Mouse (Mus musculus): ENCODE results near the gene Avpi1. TPM values are rescaled to one million over a fixed set of nuclear protein-coding genes. Genes with fewer than 3 reads are reported as not detected.

Gene Avpi1
- polyA plus RNA-seq, 1 experiment from 2014 or later, result 21.2 TPM

- Histone ChIP-seq H3K9ac (ENCODE audit: low read depth, low read length) (no peak overlapping the region), H3K27ac (ENCODE audit: low read depth, low read length) (no peak overlapping the region), H3K27me3 (ENCODE audit: control insufficient read depth, insufficient read depth, low read length) (peaks cover 6% of the 10 kb centered on the region; the same call in 1 of the 2 replicates), H3K4me3 (ENCODE audit: low read length) (no peak overlapping the region), H3K9me3 (ENCODE audit: control insufficient read depth, low read length) (no peaks in the 10 kb centered on the region), H3K4me1 (ENCODE audit: control insufficient read depth, insufficient read depth, low read length) (peaks cover 3% of the 10 kb centered on the region; the same call in 1 of the 2 replicates), H3K4me2 (replicated peaks; ENCODE audit: low read depth, low read length) (no peak overlapping the region), H3K36me3 (ENCODE audit: control insufficient read depth, insufficient read depth, low read length) (no peaks in the 10 kb centered on the region)
- 13% methylated on average over 7 of the region's 7 CpGs for WGBS
- ATAC-seq (ENCODE audit: low FRiP score, low TSS enrichment), result no peak
These were observed 35.3 kb upstream of the Avpi1 start for GRCm38 (mm10) chr19:42164188-42164587.

- Histone ChIP-seq H3K27me3 (ENCODE audit: control insufficient read depth, insufficient read depth, low read length) (peaks cover 2% of the 10 kb centered on the region; the same call in 1 of the 2 replicates), H3K9me3 (ENCODE audit: control insufficient read depth, low read length) (no peaks in the 10 kb centered on the region), H3K4me1 (ENCODE audit: control insufficient read depth, insufficient read depth, low read length) (peaks cover 3% of the 10 kb centered on the region; the same call in 1 of the 2 replicates), H3K36me3 (ENCODE audit: control insufficient read depth, insufficient read depth, low read length) (no peaks in the 10 kb centered on the region), H3K27ac (ENCODE audit: low read depth, low read length) (no peak within 1 kb of the TSS), H3K4me2 (replicated peaks; ENCODE audit: low read depth, low read length) (no peak within 1 kb of the TSS), H3K4me3 (ENCODE audit: low read length) (no peak within 1 kb of the TSS), H3K9ac (ENCODE audit: low read depth, low read length) (no peak within 1 kb of the TSS)
- no peak for ATAC-seq (ENCODE audit: low FRiP score, low TSS enrichment)
- 23% methylated on average over 5 of the region's 5 CpGs for WGBS
These were observed 34.9 kb upstream of the Avpi1 start, which contains the start of gene Zfyve27 for GRCm38 (mm10) chr19:42163764-42164163. Gene Zfyve27, plus strand, starts transcription at chr19:42163951.

GRCm38 (mm10) chr19:42158246-42159017, 29.6 kb upstream of the Avpi1 start:
- WGBS, result 33% methylated on average over 13 of the region's 13 CpGs
- no peak overlapping the region for H3K27ac ChIP-seq (ENCODE audit: low read depth, low read length)

GRCm38 (mm10) chr19:42157493-42158237, 28.8 kb upstream of the Avpi1 start:
- Histone ChIP-seq H3K9me3 (ENCODE audit: control insufficient read depth, low read length) (no peaks in the 10 kb centered on the region), H3K9ac (ENCODE audit: low read depth, low read length) (no peak overlapping the region), H3K4me2 (replicated peaks; ENCODE audit: low read depth, low read length) (no peak overlapping the region), H3K4me3 (ENCODE audit: low read length) (no peak overlapping the region), H3K4me1 (ENCODE audit: control insufficient read depth, insufficient read depth, low read length) (0 out of 2 replicates have a peak, but pooled peaks cover 4% of the 10 kb centered on the region), H3K27me3 (ENCODE audit: control insufficient read depth, insufficient read depth, low read length) (no peaks in the 10 kb centered on the region), H3K36me3 (ENCODE audit: control insufficient read depth, insufficient read depth, low read length) (no peaks in the 10 kb centered on the region), H3K27ac (ENCODE audit: low read depth, low read length) (no peak overlapping the region)
- 62% methylated on average over 11 of the region's 12 CpGs for WGBS
- no peak for ATAC-seq (ENCODE audit: low FRiP score, low TSS enrichment)

More at GRCm38 (mm10) chr19:42158246-42159017, 29.6 kb upstream of the Avpi1 start:
- H3K4me2 ChIP-seq (replicated peaks; ENCODE audit: low read depth, low read length), result 0 out of 2 replicates have a peak overlapping the region, but pooled peaks have one; percentile 15
- H3K27me3 ChIP-seq (ENCODE audit: control insufficient read depth, insufficient read depth, low read length), result no peaks in the 10 kb centered on the region
- ATAC-seq (ENCODE audit: low FRiP score, low TSS enrichment), result 0 out of 2 replicates have a peak, but pooled peaks have one; percentile 32
- 0 out of 2 replicates have a peak, but pooled peaks cover 4% of the 10 kb centered on the region for H3K4me1 ChIP-seq (ENCODE audit: control insufficient read depth, insufficient read depth, low read length)
- no peak overlapping the region for H3K4me3 ChIP-seq (ENCODE audit: low read length)
- H3K36me3 ChIP-seq (ENCODE audit: control insufficient read depth, insufficient read depth, low read length), result no peaks in the 10 kb centered on the region
- H3K9me3 ChIP-seq (ENCODE audit: control insufficient read depth, low read length), result no peaks in the 10 kb centered on the region
- H3K9ac ChIP-seq (ENCODE audit: low read depth, low read length), result 0 out of 2 replicates have a peak overlapping the region, but pooled peaks have one; percentile 7

- Histone ChIP-seq H3K27me3 (ENCODE audit: control insufficient read depth, insufficient read depth, low read length) (no peaks in the 10 kb centered on the region; the same call in 1 of the 2 replicates), H3K36me3 (ENCODE audit: control insufficient read depth, insufficient read depth, low read length) (peaks cover 7% of the 10 kb centered on the region; the same call in 1 of the 2 replicates), H3K4me3 (ENCODE audit: low read length) (no peak overlapping the region), H3K9ac (ENCODE audit: low read depth, low read length) (no peak overlapping the region), H3K9me3 (ENCODE audit: control insufficient read depth, low read length) (no peaks in the 10 kb centered on the region), H3K27ac (ENCODE audit: low read depth, low read length) (no peak overlapping the region), H3K4me1 (ENCODE audit: control insufficient read depth, insufficient read depth, low read length) (peaks cover 17% of the 10 kb centered on the region), H3K4me2 (replicated peaks; ENCODE audit: low read depth, low read length) (no peak overlapping the region)
- WGBS, result 2% methylated on average over 6 of the region's 6 CpGs
- peak; percentile 20; the same call in 1 of the 2 replicates for ATAC-seq (ENCODE audit: low FRiP score, low TSS enrichment)
These were observed 23.1 kb upstream of the Avpi1 start for GRCm38 (mm10) chr19:42151990-42152389.

- no peaks in the 10 kb centered on the region; the same call in 1 of the 2 replicates for H3K27me3 ChIP-seq (ENCODE audit: control insufficient read depth, insufficient read depth, low read length)
- peaks cover 7% of the 10 kb centered on the region; the same call in 1 of the 2 replicates for H3K36me3 ChIP-seq (ENCODE audit: control insufficient read depth, insufficient read depth, low read length)
- peaks cover 20% of the 10 kb centered on the region for H3K4me1 ChIP-seq (ENCODE audit: control insufficient read depth, insufficient read depth, low read length)
- ATAC-seq (ENCODE audit: low FRiP score, low TSS enrichment), result no peak; the same call in 1 of the 2 replicates
- H3K4me2 ChIP-seq (replicated peaks; ENCODE audit: low read depth, low read length), result peak overlapping the region; percentile 74
- no peaks in the 10 kb centered on the region for H3K9me3 ChIP-seq (ENCODE audit: control insufficient read depth, low read length)
- peak overlapping the region; percentile 71 for H3K4me3 ChIP-seq (ENCODE audit: low read length)
- WGBS, result 23% methylated on average over 7 of the region's 7 CpGs
- H3K27ac ChIP-seq (ENCODE audit: low read depth, low read length), result peak overlapping the region; percentile 90; the same call in 1 of the 2 replicates
- H3K9ac ChIP-seq (ENCODE audit: low read depth, low read length), result peak overlapping the region; percentile 77
These were observed 19.7 kb upstream of the Avpi1 start for GRCm38 (mm10) chr19:42148569-42148860.

GRCm38 (mm10) chr19:42147769-42148568, 19.1 kb upstream of the Avpi1 start:
- peak overlapping the region; percentile 74 for H3K4me2 ChIP-seq (replicated peaks; ENCODE audit: low read depth, low read length)
- H3K4me3 ChIP-seq (ENCODE audit: low read length), result peak overlapping the region; percentile 71
- H3K27me3 ChIP-seq (ENCODE audit: control insufficient read depth, insufficient read depth, low read length), result no peaks in the 10 kb centered on the region; the same call in 1 of the 2 replicates
- under 1% methylated on average over 63 of the region's 63 CpGs for WGBS
- peak; percentile 48 for ATAC-seq (ENCODE audit: low FRiP score, low TSS enrichment)
- H3K9me3 ChIP-seq (ENCODE audit: control insufficient read depth, low read length), result no peaks in the 10 kb centered on the region
- peaks cover 20% of the 10 kb centered on the region for H3K4me1 ChIP-seq (ENCODE audit: control insufficient read depth, insufficient read depth, low read length)
- H3K27ac ChIP-seq (ENCODE audit: low read depth, low read length), result peak overlapping the region; percentile 90
- H3K36me3 ChIP-seq (ENCODE audit: control insufficient read depth, insufficient read depth, low read length), result peaks cover 7% of the 10 kb centered on the region; the same call in 1 of the 2 replicates
- H3K9ac ChIP-seq (ENCODE audit: low read depth, low read length), result peak overlapping the region; percentile 77

GRCm38 (mm10) chr19:42147170-42147768, 18.4 kb upstream of the Avpi1 start, which contains the start of gene Marveld1:
Gene Marveld1, plus strand, starts transcription at chr19:42147400.
- under 1% methylated on average over 21 of the region's 57 CpGs for WGBS

More at GRCm38 (mm10) chr19:42147170-42147768, 18.4 kb upstream of the Avpi1 start, which contains the start of gene Marveld1:
- peaks cover 7% of the 10 kb centered on the region; the same call in 1 of the 2 replicates for H3K36me3 ChIP-seq (ENCODE audit: control insufficient read depth, insufficient read depth, low read length)
- no peaks in the 10 kb centered on the region for H3K9me3 ChIP-seq (ENCODE audit: control insufficient read depth, low read length)
- ATAC-seq (ENCODE audit: low FRiP score, low TSS enrichment), result peak; percentile 76
- H3K27ac ChIP-seq (ENCODE audit: low read depth, low read length), result peak within 1 kb of the TSS; percentile 90
- peaks cover 20% of the 10 kb centered on the region for H3K4me1 ChIP-seq (ENCODE audit: control insufficient read depth, insufficient read depth, low read length)
- no peaks in the 10 kb centered on the region; the same call in 1 of the 2 replicates for H3K27me3 ChIP-seq (ENCODE audit: control insufficient read depth, insufficient read depth, low read length)
- H3K4me3 ChIP-seq (ENCODE audit: low read length), result peak within 1 kb of the TSS; percentile 71
- peak within 1 kb of the TSS; percentile 74 for H3K4me2 ChIP-seq (replicated peaks; ENCODE audit: low read depth, low read length)
- H3K9ac ChIP-seq (ENCODE audit: low read depth, low read length), result peak within 1 kb of the TSS; percentile 77

Data from kidney, embryonic 14.5 days (tissue).